Mouse (Mus musculus) liver, adult 2 months (tissue): Measurements from ENCODE around the gene Zmym1.

Experiments
- CTCF ChIP-seq: fragments of 200-500 bp; IDR thresholded peaks from 2 replicates; pipeline ENCODE4 v1.5.1; 2011; ENCODE audit warnings: low read depth, low read length, control low read depth
- POLR2A ChIP-seq: fragments of 200-500 bp; IDR thresholded peaks from 2 replicates; pipeline ENCODE4 v1.6.1; 2011; ENCODE audit warnings: low read length, control low read depth; ENCODE audit not compliant: insufficient read depth; ENCODE audit errors: extremely low read depth

GRCm38 (mm10) chr4:127037158-127037557, 23.8 kb downstream of the Zmym1 start:
- TF ChIP-seq CTCF (no peak), POLR2A (no peak)
